Mouse (Mus musculus) stomach, postnatal 0 days (tissue): Measurements from ENCODE around the gene Unc5c.

Experiments used
- CTCF ChIP-seq: IDR thresholded peaks from 2 replicates; pipeline ENCODE4 v1.5.1; 2016; ENCODE audit warnings: antibody characterized with exemption, low read depth, mild to moderate bottlenecking, moderate library complexity
- EP300 ChIP-seq: optimal IDR thresholded peaks from 2 replicates; pipeline ENCODE3; 2016; ENCODE audit warnings: antibody characterized with exemption

- TF ChIP-seq CTCF (no peak), EP300 (no peak)
Observed at GRCm38 (mm10) chr3:141724499-141724898, 259.5 kb downstream of the Unc5c start.
